Mouse (Mus musculus) CH12.LX (cell line): ENCODE measurements at regions not wholly inside any gene's neighbourhood (a gene's known extent, or its start where the extent isn't known, plus 50 kb on each side); places are given as distances from the start of the nearest gene placed in this dataset.

Experiments used
- CTCF ChIP-seq, 2 experiments: IDR thresholded peaks in 1 of 2; conservative IDR thresholded peaks in 1 of 2; 2 replicates each; pipeline ENCODE4 v1.5.1; 2011 to 2012; ENCODE audit warnings: low read depth in 2 of 2, low read length in 2 of 2, improper control_type of control experiment in 1 of 2, inconsistent platforms in 1 of 2, mild to moderate bottlenecking in 1 of 2, moderate library complexity in 1 of 2
- POLR2A ChIP-seq: IDR thresholded peaks from 2 replicates; pipeline ENCODE4 v1.6.1; 2011; ENCODE audit warnings: low read depth, mild to moderate bottlenecking, improper control_type of control experiment, low read length
- RCOR1 ChIP-seq: conservative IDR thresholded peaks from 2 replicates; pipeline ENCODE4 v1.6.1; 2012; ENCODE audit warnings: low read depth, mild to moderate bottlenecking, inconsistent platforms, low read length, improper control_type of control experiment
- SIN3A ChIP-seq: IDR thresholded peaks from 2 replicates; pipeline ENCODE4 v1.6.1; 2012; ENCODE audit warnings: low read length, improper control_type of control experiment, inconsistent platforms
- ZC3H11A ChIP-seq: IDR thresholded peaks from 2 replicates; pipeline ENCODE4 v1.6.1; 2012; ENCODE audit warnings: low read depth, mild to moderate bottlenecking, inconsistent platforms, low read length, improper control_type of control experiment

- TF ChIP-seq POLR2A (no peak), CTCF (conservative IDR thresholded peaks at IDR 0.05 in 1 of 2, IDR thresholded peaks at IDR 0.05 in 1 of 2; ENCODE audit: low read depth in 2 of 2, low read length in 2 of 2) (no peak), ZC3H11A (no peak), RCOR1 (no peak), SIN3A (no peak)
Observed at GRCm38 (mm10) chr12:97938361-97938760, 320.9 kb downstream of the Galc start.
